Mouse (Mus musculus) lung, postnatal 4 days (tissue): ENCODE data around the gene Cd247.
"Not testable (repeated sequence)": the region's sequence is repeated elsewhere in the genome, so short reads cannot be mapped to it uniquely, and the experiment has no call there.

Source experiments
- DNase-seq, 2 experiments: peaks; one replicate each; pipeline ENCODE4 v3.0.0; 2021

The Cd247 gene

GRCm38 (mm10) chr1:165788511-165788910 is at the start of gene Cd247:
TSS of gene Cd247 (plus strand) at chr1:165788681.
- DNase-seq, result no peak

GRCm38 (mm10) chr1:165738985-165739384 is 49.5 kb upstream of the Cd247 start:
- no peak for DNase-seq

GRCm38 (mm10) chr1:165741989-165742388 is 46.5 kb upstream of the Cd247 start:
- DNase-seq, result no peak

GRCm38 (mm10) chr1:165748053-165748452 is 40.4 kb upstream of the Cd247 start:
- peak in 1 of 2 experiments; percentile 3 for DNase-seq

- DNase-seq, result no peak
Observed at GRCm38 (mm10) chr1:165751142-165751541, 37.3 kb upstream of the Cd247 start.

GRCm38 (mm10) chr1:165751838-165752237 is 36.6 kb upstream of the Cd247 start:
- DNase-seq, result no peak

- DNase-seq, result no peak
Observed at GRCm38 (mm10) chr1:165754205-165754604, 34.3 kb upstream of the Cd247 start.

- DNase-seq, result no peak
Observed at GRCm38 (mm10) chr1:165755194-165755593, 33.3 kb upstream of the Cd247 start.

- DNase-seq, result no peak
Observed at GRCm38 (mm10) chr1:165761522-165762305, 26.8 kb upstream of the Cd247 start.

GRCm38 (mm10) chr1:165762498-165762897 is 26.0 kb upstream of the Cd247 start:
- DNase-seq, result not testable (repeated sequence)

- no peak for DNase-seq
Observed at GRCm38 (mm10) chr1:165762914-165763634, 25.4 kb upstream of the Cd247 start.

- peak; percentile 94 for DNase-seq
Observed at GRCm38 (mm10) chr1:165763635-165764372, 24.7 kb upstream of the Cd247 start, which contains the start of gene Creg1. TSS of gene Creg1 (plus strand) at chr1:165763746.

- no peak for DNase-seq
Observed at GRCm38 (mm10) chr1:165764571-165764970, 23.9 kb upstream of the Cd247 start.

GRCm38 (mm10) chr1:165765041-165765440 is 23.4 kb upstream of the Cd247 start:
- no peak for DNase-seq

GRCm38 (mm10) chr1:165765651-165766294 is 22.7 kb upstream of the Cd247 start:
- no peak for DNase-seq

GRCm38 (mm10) chr1:165766295-165766890 is 22.1 kb upstream of the Cd247 start:
- no peak for DNase-seq

GRCm38 (mm10) chr1:165768894-165769512 is 19.5 kb upstream of the Cd247 start:
- no peak for DNase-seq

- DNase-seq, result no peak
Observed at GRCm38 (mm10) chr1:165770181-165770759, 18.2 kb upstream of the Cd247 start.

- DNase-seq, result peak; percentile 81 to 88
Observed at GRCm38 (mm10) chr1:165771491-165771897, 17.0 kb upstream of the Cd247 start.

GRCm38 (mm10) chr1:165771998-165772397 is 16.5 kb upstream of the Cd247 start:
- DNase-seq, result no peak

GRCm38 (mm10) chr1:165775518-165776294 is 12.8 kb upstream of the Cd247 start:
- peak in 1 of 2 experiments; percentile 52 for DNase-seq
